8 mouse cellular contexts compared by ENCODE assay signal in genomic region chr4:40722011-40722666, GRCm38 (mm10). TPM values are rescaled to one million over a fixed set of nuclear protein-coding genes. Genes with fewer than 3 reads are reported as not detected.
DNase-seq lines count a peak whose midpoint lies in the region; ATAC-seq and TF ChIP-seq lines count a peak whose summit lies in the region.

Gene Dnaja1 (plus strand): TSS chr4:40722150.

- peaks cover 49% of the 10 kb centered on the region for H3K4me1 ChIP-seq in G1E (ENCODE audit: insufficient read depth, low read depth, low read length)
- H3K4me1 ChIP-seq in forebrain, embryonic 16.5 days (replicated peaks; ENCODE audit: control insufficient read depth, insufficient read depth, low read length): peaks cover 33% of the 10 kb centered on the region
- peaks cover 17% of the 10 kb centered on the region for H3K4me1 ChIP-seq in lung, embryonic 14.5 days (ENCODE audit: insufficient read depth)
- peaks cover 4% of the 10 kb centered on the region for H3K4me1 ChIP-seq in olfactory bulb, adult 2 months (ENCODE audit: control insufficient read depth, insufficient read depth, low read length)
- peaks cover 12% of the 10 kb centered on the region for H3K4me1 ChIP-seq in thymus, adult 2 months (replicated peaks; ENCODE audit: control insufficient read depth, insufficient read depth, low read length)

- H3K36me3 ChIP-seq in G1E (replicated peaks): peaks cover 30% of the 10 kb centered on the region
- peaks cover 11% of the 10 kb centered on the region for H3K36me3 ChIP-seq in forebrain, embryonic 16.5 days (ENCODE audit: control insufficient read depth, insufficient read depth)
- peaks cover 31% of the 10 kb centered on the region for H3K36me3 ChIP-seq in lung, embryonic 14.5 days (ENCODE audit: insufficient read depth)
- peaks cover 25% of the 10 kb centered on the region for H3K36me3 ChIP-seq in thymus, adult 2 months (ENCODE audit: control insufficient read depth, insufficient read depth, low read length)

- peak; percentile 75 for ATAC-seq in G1E (ENCODE audit: extremely low read depth, insufficient number of reproducible peaks, low FRiP score, poor library complexity, severe bottlenecking)
- ATAC-seq in forebrain, embryonic 16.5 days: peak; percentile 94
- ATAC-seq in lung, embryonic 14.5 days (ENCODE audit: insufficient read depth): peak; percentile 92

- H3K9ac ChIP-seq in forebrain, embryonic 16.5 days (replicated peaks; ENCODE audit: low read depth, low read length): peak within 1 kb of the TSS; percentile 86
- peak within 1 kb of the TSS; percentile 96 for H3K9ac ChIP-seq in lung, embryonic 14.5 days

- no peaks in the 10 kb centered on the region for H3K9me3 ChIP-seq in G1E (replicated peaks)
- no peaks in the 10 kb centered on the region for H3K9me3 ChIP-seq in forebrain, embryonic 16.5 days (ENCODE audit: control insufficient read depth, low read length)
- H3K9me3 ChIP-seq in lung, embryonic 14.5 days (ENCODE audit: low read depth, low read length): no peaks in the 10 kb centered on the region

- WGBS in forebrain, embryonic 16.5 days: under 1% methylated on average over 50 of the region's 54 CpGs
- under 1% methylated on average over 53 of the region's 54 CpGs for WGBS in lung, embryonic 14.5 days
- under 1% methylated on average over 54 of the region's 54 CpGs for WGBS in olfactory bulb, adult 2 months
- under 1% methylated on average over 53 of the region's 54 CpGs for WGBS in thymus, adult 2 months

- TF ChIP-seq POLR2A in olfactory bulb, adult 2 months (IDR thresholded peaks at IDR 0.05; ENCODE audit: insufficient read depth, low read depth, low read length): peak; percentile 77; the same call in 1 of the 2 replicates
- TF ChIP-seq POLR2A in thymus, adult 2 months (IDR thresholded peaks at IDR 0.05; ENCODE audit: control insufficient read depth, extremely low read depth, insufficient read depth, low read length, poor library complexity): peak; percentile 96

- H3K27ac ChIP-seq in forebrain, embryonic 16.5 days (ENCODE audit: low read length): peak within 1 kb of the TSS; percentile 100
- H3K27ac ChIP-seq in layer of hippocampus, adult 2 months: peak within 1 kb of the TSS; percentile 100
- peak within 1 kb of the TSS; percentile 99 for H3K27ac ChIP-seq in lung, embryonic 14.5 days (ENCODE audit: low read depth)
- H3K27ac ChIP-seq in olfactory bulb, adult 2 months (ENCODE audit: insufficient read depth, low read depth, low read length): peak within 1 kb of the TSS; percentile 98
- peak within 1 kb of the TSS; percentile 98 for H3K27ac ChIP-seq in thymus, adult 2 months (ENCODE audit: control insufficient read depth, insufficient read depth, low read length)

- H3K4me2 ChIP-seq in forebrain, embryonic 16.5 days (ENCODE audit: low read length): peak within 1 kb of the TSS; percentile 85
- H3K4me2 ChIP-seq in lung, embryonic 14.5 days: peak within 1 kb of the TSS; percentile 82

- TF ChIP-seq CTCF in G1E (IDR thresholded peaks at IDR 0.05; ENCODE audit: low read depth, low read length): no peak
- peak; percentile 21; the same call in 1 of the 2 replicates for TF ChIP-seq CTCF in layer of hippocampus, adult 2 months (conservative IDR thresholded peaks at IDR 0.05)
- TF ChIP-seq CTCF in lung, embryonic 14.5 days (IDR thresholded peaks at IDR 0.05; ENCODE audit: low read depth): no peak
- TF ChIP-seq CTCF in olfactory bulb, adult 2 months (IDR thresholded peaks at IDR 0.05; ENCODE audit: insufficient read depth, low read depth, low read length): no peak
- no peak for TF ChIP-seq CTCF in thymus, adult 2 months (IDR thresholded peaks at IDR 0.05; ENCODE audit: borderline replicate concordance, control insufficient read depth, extremely low read depth, insufficient read depth, low read length, poor library complexity)

- intact Hi-C loops in heart, postnatal 36 days (cut with DNase I): loop anchor here (1.0 kb wide), 1 partner anchor 19 kb away; the partner anchor contains the start of gene Aptx

- peak within 1 kb of the TSS; percentile 96 for H3K4me3 ChIP-seq in G1E (ENCODE audit: low read depth, low read length)
- peak within 1 kb of the TSS; percentile 59 for H3K4me3 ChIP-seq in forebrain, embryonic 16.5 days (replicated peaks; ENCODE audit: low read length)
- H3K4me3 ChIP-seq in layer of hippocampus, adult 2 months: peak within 1 kb of the TSS; percentile 100
- peak within 1 kb of the TSS; percentile 91 for H3K4me3 ChIP-seq in lung, embryonic 14.5 days (ENCODE audit: low read depth, low read length)
- peak within 1 kb of the TSS; percentile 65 for H3K4me3 ChIP-seq in olfactory bulb, adult 2 months (ENCODE audit: insufficient read depth, low read depth, low read length)
- peak within 1 kb of the TSS; percentile 89 for H3K4me3 ChIP-seq in thymus, adult 2 months (ENCODE audit: control insufficient read depth, insufficient read depth, low read length)

- H3K27me3 ChIP-seq in G1E (ENCODE audit: insufficient read depth, low read length): no peaks in the 10 kb centered on the region
- no peaks in the 10 kb centered on the region for H3K27me3 ChIP-seq in forebrain, embryonic 16.5 days (replicated peaks; ENCODE audit: control insufficient read depth, insufficient read depth, low read length)
- no peaks in the 10 kb centered on the region for H3K27me3 ChIP-seq in lung, embryonic 14.5 days (ENCODE audit: insufficient read depth, low read length)
- H3K27me3 ChIP-seq in thymus, adult 2 months (ENCODE audit: control insufficient read depth, insufficient read depth, low read length): no peaks in the 10 kb centered on the region

- DNase-seq in G1E (ENCODE audit: low spot score): peak; percentile 92
- DNase-seq in cerebellum, adult 18-20 months: peak; percentile 95 to 99
- DNase-seq in heart, postnatal 36 days: peak; percentile 99
- DNase-seq in layer of hippocampus, adult 2 months (ENCODE audit: low spot score in 2 of 2): peak; percentile 93 to 98
- peak; percentile 98 for DNase-seq in lung, embryonic 14.5 days
- peak; percentile 98 for DNase-seq in thymus, adult 2 months

RNA-seq across cellular contexts. Expression of gene Dnaja1, which starts in this region (rescaled TPM):
- total RNA-seq in G1E (2014; fragmentation: Nextera tagmentation): 174 and 178 TPM in 2 replicates
- total RNA-seq in G1E (2017): 232 and 353 TPM in 2 replicates
- 124 and 221 TPM in 2 replicates for polyA plus RNA-seq in G1E (2012)
- 686 and 721 TPM in 2 replicates for polyA plus RNA-seq in forebrain, embryonic 16.5 days (2015; fragmentation: Nextera tagmentation; extraction: Ambion mirVana)
- total RNA-seq in heart, postnatal 36 days (2021): 10 to 100 TPM; 78.1 to 79.8 TPM
- total RNA-seq in layer of hippocampus, adult 2 months (2021): 100 to 1,000 TPM; 282 to 312 TPM
- polyA plus RNA-seq in lung, embryonic 14.5 days (2014; fragmentation: Nextera tagmentation; extraction: Ambion mirVana): 386 and 393 TPM in 2 replicates
- 375 TPM in 1 of 2 replicates, not detected in the other for polyA plus RNA-seq in olfactory bulb, adult 2 months (2012; ENCODE audit: insufficient read depth, insufficient read length, low replicate concordance, missing spikeins)
- 11.5 and 13.4 TPM in 2 replicates for polyA plus RNA-seq in thymus, adult 2 months (2012; rRNA removed)

Comparison
In these comparisons a context has a peak if more than half of its experiments do, and no peak if none do; other contexts are left out.
1. Peak in every context shown above with its lines: DNase-seq, ATAC-seq, H3K4me3 ChIP-seq and H3K27ac ChIP-seq.